Mouse (Mus musculus): ENCODE results near the gene Rnf182.

Rnf182 gene

DNA sequence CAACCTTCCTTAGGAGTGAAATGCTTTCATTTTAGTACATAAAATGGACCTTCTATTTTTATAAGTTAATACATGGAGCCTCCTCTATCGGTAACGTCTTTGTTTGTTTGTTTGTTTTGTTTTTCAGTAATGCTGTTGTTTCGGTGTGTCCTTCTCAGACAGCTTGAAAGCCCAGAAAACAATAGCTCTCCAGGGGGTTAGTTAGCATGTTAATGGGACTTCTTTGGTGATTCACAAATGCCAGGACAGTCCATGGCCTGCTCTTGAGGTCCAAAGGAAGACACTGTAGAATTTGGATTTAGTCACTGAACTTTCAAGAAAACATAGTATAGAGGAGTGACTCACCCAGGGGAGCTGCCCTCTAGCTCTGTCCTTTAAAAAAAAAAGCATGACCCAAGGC, 843 bp upstream of the Rnf182 start:
- no peak for DNase-seq

DNA sequence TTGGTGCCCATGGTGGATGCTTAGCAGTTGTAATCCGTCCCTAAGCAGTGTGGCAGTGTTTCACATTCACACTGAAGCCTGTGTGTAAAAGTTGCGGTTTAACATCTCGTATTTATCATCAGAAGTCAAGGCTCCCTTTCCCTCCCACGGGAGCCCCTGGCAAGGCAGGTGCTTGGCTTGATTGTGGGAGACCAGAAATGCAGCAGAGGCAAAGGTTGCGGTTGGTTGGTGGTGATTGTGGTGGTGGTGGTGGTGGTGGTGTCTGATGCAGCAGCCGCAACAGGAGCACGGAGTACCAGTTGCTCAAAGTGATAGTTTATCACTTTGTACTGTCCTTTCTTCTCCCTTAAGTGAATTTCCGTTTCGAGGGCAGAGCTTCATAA, 325 bp upstream of the Rnf182 start:
- DNase-seq: no peak

DNA sequence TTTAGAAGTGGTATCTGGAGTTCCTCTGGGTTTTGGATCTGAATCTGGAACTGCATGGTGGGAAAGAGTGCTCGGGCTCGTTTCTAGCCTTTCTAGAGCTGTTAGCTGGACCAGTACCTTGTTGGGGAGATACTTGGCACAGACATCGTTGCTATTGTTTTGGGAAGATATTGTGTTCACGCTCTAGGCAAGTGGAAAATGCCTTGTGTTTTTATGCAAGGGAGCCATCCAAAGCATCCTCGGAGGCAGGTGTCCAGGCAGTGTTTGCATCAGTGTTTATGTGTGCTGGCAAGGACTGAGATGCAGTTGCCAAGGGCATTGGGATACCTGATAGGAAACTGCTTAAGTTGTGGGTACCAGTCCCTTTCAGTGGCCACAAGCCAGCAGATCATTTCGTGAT, 1.0 kb downstream of the Rnf182 start:
- no peak for DNase-seq

DNA sequence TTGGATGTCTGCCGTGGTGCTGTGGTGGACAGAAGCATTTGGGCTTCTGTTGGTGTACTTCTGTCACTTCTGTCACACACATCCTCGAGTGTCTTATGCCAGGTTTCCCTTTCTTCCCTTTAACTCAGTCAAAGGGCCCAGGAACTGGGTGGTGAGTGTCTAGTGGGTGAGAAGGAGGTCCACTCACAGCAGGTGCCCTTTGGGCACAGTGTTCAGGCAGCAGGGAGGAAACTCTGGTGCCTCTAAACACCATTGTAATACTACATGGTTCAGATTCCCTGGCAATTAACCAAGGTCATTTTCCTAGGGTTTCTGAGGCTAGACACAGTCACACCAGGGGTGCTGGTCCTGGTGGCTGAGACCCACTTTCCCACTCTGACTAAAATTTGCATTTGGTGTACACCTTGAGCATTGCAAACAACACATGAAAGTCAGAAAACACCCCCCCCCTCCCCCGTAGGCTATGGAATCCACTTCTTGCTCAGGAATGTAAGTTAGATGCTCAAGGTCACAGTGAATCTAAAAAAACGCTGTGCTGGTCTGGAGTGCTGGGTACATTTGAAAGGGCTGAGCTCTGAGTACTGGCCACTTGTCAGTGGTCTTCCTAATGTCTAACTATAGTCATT, 4.2 kb downstream of the Rnf182 start:
- DNase-seq: no peak

DNA sequence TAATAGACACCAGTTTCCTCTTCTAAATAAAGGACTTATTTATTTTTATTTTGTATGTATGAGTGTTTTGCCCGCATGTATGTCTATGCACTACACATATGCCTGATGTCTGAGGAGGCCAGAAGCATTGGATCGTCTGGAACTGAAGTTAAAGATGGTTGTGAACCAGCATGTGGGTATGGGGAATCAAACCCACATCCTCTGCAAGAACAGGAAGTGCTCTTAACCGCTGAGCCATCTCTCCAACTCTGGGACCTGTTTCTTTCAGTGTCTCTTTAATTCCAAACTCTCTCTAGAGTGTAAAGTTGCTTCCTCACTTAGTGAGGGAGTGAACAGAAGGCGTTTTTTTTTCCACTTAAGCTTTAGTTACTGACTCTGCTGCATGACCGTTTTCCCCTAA, 12.4 kb downstream of the Rnf182 start:
- no peak for DNase-seq

DNA sequence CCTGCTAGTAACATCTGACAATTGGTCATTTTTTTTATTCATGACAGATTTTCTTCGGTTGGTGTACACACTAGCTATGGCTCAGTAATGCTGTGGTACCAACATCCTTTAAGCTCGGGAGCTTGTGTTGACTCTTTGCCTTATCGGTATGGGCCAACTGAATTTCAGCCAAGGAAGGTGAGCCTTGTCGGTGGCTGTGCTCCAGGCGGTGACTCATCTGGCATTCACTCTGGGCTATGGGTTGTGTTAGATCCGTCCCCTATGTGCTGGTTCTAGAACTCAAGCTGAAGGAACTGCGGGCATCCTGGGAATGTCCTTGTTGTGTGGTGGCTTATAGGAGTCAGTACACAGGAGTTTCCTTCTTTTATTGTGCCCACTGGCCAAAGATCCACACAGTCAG, 14.3 kb downstream of the Rnf182 start:
- DNase-seq: no peak

DNA sequence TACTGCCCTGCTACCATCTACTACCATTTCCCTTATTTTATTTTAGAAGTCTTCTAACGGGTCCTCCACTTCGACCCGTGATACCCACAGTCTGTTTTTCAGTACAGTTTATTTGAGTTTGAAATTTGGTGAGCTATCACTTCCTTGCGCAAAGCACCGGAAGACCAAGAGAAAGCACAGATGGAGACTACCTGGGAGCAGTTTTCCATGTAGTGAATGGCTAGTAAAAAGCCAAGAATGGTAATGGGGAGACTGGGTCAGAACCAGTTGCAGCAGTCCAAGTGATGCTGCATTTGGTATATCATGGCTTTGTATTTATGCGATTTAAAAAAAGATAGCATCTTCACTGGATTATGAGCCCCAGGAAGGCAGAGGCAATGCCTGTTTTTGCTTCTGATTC, 15.8 kb downstream of the Rnf182 start:
- DNase-seq: no peak

DNA sequence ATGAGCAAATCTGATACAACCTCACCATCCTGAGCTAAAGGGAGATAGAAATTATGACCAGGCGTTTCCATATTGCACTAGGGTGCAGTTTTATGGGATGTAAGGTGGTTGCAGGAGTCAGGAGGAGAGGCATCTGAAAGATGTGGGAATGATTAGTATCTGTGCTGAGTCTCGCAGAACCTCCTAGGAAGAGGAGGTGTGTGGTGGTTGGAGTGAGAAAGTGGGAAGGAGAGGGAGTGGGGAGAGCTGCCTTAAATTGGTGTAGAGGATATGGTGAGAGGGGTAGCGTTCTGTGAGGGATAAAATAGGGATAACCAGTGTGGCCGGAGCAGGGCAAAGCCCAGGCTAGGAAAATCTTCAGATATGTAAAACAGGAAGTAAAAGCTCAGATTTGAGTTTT, 17.5 kb downstream of the Rnf182 start:
- DNase-seq: no peak

DNA sequence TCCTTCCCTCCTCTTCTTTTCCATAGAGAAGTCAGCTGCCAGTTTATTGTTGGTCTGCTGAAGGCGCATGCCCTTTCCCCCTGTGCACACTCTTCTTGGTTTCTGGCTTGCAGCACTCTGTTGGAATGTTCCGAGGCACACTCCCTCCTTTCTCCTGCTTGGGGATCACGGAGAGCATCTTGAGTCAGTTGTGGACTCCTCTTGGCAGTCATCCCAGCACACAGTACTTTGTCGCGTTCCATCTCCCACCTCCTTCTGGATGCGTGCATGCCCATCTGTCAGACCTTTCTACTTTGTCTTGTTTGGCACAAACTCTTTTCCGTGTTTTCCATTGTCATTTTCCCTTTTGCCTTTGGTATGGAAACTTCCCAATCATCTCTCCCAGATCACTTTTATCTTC, 22.2 kb downstream of the Rnf182 start:
- no peak for DNase-seq

DNA sequence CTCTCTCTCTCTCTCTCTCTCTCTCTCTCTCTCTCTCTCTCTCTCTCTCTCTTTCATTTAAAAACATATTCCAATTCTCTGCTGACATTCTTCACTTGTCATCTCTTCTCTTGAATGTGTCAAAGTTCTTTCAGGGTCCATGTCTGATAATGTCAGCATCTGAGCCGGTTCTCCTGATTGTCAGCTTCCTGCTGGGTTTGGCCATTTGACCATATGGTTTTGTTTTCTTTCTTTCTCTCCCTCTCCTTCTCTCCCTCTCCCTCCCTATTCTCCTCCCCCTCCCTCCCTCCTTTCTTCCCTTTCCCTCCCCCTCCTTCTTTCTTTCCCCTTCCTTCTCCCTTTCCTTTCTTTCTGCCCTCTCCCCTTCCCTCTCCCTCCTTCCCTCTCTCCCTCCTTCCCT, 29.5 kb downstream of the Rnf182 start:
- DNase-seq: no peak

DNA sequence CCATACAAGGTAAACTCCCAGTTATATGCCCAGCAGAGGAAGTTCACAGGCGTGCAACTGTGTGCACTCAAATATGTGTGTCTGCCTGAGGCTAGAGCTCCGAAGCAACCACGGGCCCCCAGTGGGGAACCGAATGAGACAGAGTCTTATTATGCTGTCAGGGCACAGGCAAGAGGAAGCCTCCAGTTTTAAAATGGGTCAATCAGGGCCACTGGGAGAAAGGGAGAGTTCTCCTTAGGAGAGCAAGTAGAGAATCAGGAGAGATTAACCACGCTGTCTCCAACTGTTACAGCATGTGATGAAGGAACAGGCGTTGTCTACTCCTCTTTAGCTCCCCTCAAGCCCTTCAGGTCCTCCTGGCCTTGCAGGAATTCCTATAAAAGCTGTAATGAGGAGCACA, 33.0 kb downstream of the Rnf182 start:
- no peak for DNase-seq

DNA sequence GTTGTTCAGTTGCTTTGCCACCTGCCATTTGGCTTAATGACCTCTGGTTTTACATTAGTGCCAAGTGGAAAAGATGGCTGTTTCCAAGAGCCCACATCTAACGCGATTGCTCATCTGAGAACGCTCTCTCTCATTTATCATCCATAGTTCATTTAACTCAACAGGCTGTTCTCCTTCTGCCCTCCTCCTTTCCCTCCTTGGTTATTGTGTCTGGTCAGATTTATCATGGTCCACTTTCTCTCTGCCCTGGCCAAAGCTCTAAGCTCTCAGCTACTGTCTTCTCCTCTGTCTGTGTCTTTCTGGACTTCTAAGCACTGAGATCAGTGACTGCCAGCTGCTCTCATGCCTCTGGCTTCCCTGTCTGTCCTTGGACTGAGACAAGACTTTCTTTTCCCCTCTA, 35.8 kb downstream of the Rnf182 start:
- DNase-seq: no peak

DNA sequence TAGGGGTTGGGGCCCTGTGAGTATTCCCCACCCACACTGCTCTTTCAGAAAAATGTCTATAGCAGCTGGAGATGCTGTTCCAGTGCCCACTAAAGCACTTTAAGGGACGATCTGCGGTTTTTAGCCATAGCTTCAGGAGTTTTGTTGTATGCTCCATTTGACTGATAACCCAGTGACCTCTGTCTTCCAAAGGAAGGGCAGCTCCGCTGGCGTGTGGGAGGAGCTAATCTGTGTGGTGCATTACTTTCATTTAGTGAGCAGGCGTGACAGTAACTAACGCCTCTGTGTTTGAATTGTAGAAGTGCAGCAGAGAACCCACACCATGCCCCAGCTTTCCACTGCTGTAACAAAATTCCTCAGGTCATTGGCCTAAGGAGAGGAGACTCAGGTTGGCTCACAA, 38.6 kb downstream of the Rnf182 start:
- no peak for DNase-seq

DNA sequence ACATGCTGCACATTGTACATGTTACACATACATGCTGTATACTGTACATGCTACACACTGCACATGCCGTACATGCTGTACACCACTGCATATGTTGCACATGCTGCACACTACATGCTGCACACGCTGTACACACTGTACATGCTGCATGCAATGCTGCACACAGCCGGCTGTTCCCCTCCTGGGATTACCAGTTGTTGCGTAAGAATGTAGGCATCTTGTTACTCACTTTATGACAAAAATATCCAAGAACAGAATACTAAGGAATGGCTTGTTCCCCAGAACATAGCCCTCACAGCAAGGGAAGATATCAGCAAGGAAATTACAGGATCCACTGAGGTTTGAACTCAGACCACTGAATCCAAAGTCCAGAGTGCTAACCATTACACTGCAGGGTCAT, 47.7 kb downstream of the Rnf182 start:
- DNase-seq: no peak

DNA sequence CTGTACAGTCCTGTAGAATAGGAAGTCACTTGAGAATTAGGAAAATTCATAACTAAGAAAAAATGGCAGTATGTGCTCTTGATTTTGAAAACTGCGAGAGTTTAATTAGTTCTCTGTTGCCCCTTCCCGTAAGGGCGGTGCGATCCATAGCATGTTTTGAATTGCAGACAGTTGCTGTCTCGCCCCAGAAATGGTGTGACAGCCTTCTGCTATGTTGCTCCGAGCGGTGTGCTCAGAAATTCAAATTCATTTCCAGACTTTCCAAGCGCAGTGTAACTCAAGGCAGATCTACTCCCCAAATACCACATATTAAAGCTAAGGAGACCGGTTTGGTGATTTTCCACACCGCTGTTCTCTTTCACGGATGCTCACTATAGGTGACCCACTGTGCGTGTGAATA, 50.6 kb downstream of the Rnf182 start:
- DNase-seq: no peak

DNA sequence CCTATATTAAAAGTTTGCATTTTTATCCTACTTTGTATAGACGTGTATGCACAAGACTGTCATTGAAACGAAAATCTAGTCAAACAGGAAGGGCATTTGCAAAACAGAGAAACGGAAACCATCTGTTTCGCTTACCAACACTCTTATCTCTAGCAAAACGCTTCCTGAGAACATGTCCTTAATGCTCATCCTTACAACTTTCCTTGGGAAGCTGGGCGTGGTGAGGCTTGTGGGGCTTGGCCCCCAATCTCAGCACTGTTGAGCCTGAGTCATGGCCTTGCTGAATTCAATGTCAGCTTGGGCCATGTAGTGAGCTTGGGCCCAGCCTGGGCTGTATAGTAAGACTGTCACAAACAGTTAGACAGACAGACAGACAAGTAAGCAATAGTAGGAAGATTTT, 51.4 kb downstream of the Rnf182 start:
- DNase-seq: no peak

DNA sequence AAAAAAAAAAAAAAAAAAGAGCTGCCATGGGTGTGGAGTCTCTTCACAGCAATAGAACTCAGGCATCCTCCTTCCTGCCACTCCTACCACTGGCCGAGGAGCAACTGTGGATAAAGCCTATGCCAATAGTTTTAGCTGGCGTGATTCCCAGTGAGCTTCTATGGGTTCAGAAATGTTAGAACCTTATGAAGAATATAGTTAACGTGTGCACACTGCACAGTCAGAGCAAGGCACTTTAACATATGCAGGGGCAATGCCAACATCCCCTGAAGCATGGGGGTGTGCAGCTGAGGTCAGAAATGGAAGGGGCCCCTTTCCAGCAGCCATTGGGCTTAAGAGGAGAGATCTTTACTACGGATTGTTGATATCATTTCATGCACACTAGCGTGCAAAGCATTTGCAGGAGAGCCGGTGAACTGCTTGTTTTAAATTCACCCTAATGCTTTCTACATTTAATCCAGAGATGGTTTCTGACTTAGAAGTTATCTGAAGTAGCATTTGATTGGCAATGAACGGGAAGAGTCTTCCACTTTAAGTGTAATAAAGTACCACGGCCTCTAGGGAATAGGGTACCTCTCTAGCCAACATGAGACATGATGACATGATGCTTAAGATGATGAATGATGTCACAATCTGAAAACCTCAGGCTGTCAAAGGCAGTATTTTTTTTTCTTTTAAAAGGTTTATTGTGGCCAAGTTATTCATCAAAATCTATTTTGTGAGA, 61.8 kb downstream of the Rnf182 start:
- DNase-seq: no peak

DNA sequence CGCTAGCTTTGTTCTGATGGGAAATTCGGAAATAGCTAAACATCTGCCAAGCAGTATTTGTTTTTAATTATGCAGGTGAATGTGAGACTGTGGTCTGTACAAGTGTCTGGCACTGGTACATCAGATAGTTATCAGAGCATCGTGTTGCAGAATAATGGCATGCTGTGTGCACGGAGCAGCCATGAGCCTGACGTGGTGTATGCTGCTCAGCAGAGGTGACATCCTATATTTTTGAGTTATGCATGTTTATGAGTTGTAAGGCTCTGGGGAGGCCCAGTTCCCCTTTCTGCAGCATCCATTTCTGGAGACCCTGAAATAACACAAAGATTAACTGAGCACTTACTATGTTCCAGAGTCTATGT, 62.4 kb downstream of the Rnf182 start:
- no peak for DNase-seq

DNA sequence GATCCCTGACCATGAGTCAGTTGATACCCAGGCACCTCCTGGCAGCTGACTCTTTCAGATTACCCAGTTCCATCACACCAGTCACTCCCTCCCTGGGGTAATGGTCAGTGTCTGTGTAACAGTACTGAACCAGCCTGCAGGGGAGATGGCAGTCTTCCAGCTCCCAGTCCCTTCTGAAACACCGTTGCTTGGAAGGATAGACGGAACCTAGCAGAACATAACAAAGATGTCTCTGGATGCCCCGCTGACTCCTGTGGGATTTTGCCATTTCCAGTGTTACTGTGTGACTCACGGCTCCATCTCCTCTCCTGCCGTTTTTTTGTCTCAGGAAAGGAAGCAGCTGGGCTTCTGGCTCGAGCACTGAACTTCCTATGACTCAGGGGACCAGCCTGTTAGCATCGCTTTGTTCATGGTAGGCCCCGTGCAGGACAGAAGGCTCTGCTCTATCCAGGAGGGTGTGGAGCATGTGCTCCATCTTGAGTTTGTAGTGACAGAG, 69.0 kb downstream of the Rnf182 start:
- no peak for DNase-seq

DNA sequence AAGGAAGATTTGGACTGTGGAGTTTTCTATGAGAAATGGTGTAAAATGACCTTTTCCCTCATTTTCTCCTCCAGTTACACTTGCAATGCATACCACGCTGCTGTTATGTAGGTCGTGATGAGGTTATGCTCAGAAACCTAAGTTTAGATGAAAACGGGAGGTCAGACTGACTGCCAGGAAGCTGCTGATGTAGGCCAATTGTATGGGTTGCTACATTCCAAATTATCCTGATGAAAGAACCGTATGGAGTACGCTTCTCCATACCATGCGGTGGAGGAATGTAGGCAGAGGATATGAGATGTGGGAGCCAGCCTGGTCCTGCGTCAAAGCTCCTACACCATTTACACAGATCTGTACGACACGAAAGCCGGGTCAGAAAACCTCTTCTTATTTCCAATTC, 72.6 kb downstream of the Rnf182 start:
- no peak for DNase-seq

DNA sequence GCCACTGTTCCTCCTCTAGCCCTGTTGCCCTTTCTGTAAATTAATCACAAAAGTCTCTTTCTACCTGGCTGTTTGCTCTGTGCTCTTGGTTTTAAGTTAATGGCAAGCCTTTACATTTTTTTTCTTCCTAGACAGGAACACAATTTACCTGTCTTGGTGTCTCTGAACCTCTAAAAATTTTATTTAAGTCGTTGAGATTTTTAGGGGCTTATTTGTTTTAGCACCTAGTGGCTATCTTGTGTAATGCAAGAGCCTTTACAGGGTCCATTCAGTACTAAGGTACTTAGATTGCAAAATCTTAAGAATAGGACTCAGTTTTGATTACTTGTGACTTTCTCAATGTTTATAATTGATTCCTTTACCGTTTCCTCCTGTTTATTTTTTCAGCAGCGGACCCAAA, 76.2 kb downstream of the Rnf182 start:
- no peak for DNase-seq

DNA sequence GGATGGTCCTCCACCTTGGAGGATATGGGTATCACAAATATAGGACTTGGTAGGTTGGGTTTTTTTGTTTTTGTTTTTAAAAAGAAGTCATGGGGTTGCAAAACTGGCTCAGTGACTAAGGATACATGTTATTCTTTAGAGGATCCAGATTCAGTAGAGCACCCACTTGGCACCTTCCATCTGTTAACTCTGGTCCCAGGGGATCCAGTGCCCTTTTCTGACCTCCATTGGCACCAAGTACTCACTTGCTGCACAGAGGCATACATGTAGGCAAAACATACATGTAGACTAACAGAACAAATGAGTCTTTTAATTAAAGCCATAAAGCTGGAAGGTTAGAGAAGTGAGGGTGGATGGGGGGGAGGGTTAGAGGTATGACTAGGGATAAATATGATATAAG, 80.0 kb downstream of the Rnf182 start:
- no peak for DNase-seq

DNA sequence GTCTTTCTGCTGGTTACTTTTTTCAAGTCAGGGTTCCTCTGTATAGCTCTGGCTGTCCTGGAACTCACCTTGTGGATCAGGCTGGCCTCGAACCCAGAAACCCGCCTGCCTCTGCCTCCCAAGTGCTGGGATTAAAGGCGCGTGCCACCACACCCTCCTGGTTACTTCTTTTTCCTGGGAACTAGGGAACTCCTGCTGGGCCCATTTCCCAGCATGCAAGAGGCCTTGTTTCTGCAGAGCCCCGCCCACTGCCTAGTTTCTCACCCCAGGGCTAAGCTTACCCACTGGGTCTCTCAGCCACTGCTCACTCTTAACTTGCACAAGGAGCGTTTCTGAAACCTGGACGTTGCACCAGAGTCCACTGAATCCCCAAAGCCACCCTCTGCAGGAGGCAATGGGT, 80.5 kb downstream of the Rnf182 start:
- DNase-seq: no peak

DNA sequence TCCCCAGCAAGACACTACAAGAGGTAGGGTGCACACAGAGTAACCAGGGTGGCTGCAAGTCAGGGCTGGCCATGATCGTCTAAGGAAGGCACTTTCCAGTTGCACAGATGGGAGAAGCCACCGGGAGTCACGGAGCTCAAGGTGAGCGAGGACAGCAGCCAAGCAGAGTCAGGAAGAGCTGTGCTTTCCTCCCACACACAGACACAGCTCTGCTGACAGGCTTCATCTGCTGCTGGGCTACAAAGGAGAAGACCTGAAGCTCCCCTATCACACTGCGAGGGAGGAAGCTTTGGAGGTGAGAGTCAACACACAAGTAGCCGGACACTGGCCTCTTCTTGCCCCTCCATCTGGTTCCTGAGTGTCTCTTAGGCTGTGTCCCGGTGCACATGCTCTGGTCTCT, 83.0 kb downstream of the Rnf182 start:
- DNase-seq: no peak

DNA sequence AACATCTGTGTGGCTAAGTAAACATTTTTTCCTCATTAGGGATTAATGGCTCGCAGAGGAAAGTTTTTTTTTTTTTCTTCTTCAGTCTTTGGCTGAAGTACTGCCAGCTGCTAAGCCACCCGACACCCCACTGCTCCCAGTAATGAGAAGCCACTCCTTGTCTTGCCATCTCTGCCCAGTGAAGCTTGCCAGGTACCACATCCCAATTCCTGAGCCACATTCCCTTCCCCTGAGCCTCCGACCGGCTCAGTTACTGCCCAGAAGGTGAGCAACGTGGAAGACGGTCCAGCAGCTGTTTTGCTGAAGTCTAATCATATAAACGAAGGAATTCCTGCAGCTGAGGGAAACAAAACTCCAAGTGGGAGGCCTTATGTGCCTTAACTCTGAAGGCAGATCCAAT, 88.0 kb downstream of the Rnf182 start:
- DNase-seq: no peak
